Mouse (Mus musculus) monocyte, adult 5-6 weeks (primary cell): ENCODE measurements around the gene Abca13. TPM values are rescaled to one million over a fixed set of nuclear protein-coding genes. Genes with fewer than 3 reads are reported as not detected.
A peak's percentile ranks its signal among the peaks of the same experiment; 100 is the strongest.
"Not testable (repeated sequence)": the region's sequence is repeated elsewhere in the genome, so short reads cannot be mapped to it uniquely, and the experiment has no call there.

Experiments
- ATAC-seq: fragments of 153-309, 156-312 bp; replicated peaks from 2 replicates; pipeline ENCODE4 v1.8.0; 2017; ENCODE audit warnings: mild to moderate bottlenecking; ENCODE audit not compliant: low TSS enrichment, insufficient number of reproducible peaks, severe bottlenecking, poor library complexity, low FRiP score
- total RNA-seq: library from RNA; stranded (forward); fragments of 200-1000, 200-491, 200-594 nt; gene quantifications from 3 replicates; pipeline ENCODE4 v1.2.3, GENCODE M21; 2017

Gene Abca13
- total RNA-seq, 1 experiment from 2014 or later, result 0.29 TPM

DNA sequence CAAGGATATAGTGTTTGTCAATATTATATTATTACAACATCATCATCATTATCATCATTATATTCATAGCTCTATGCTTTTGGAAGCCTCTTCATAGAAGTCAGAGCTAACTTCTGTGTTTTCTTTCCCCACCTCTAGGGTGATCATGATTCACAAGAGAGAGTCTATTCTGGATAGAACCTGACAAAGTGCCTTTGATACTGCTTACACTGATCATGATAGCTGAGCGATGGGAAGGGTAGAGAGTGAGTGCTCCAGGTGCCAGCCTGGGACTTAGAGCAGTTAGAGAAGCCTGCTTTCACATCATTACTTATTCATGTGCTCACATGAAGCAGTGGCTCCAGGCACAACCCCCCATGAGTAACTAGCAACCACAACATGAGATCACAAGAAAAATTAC, 280.7 kb downstream of the Abca13 start:
- ATAC-seq, result no peak

DNA sequence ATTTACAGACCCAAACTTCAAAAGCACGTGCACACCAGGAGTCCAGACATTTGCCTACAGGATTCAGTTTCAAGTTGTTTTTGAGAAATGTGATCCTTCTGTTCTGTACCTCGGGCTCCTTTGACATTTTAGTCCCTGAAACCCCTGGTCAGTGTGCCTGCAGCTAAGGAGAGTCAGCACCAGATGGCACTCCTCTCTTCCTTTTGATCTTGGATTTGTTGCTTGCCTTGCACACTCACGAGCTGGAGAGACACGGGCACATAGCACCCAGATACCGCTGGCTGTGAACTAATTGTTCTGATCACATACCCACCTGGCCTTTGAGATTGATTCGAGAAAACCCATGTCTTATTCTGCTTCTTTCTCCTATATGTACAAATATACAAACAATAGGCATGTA, 289.8 kb downstream of the Abca13 start:
- ATAC-seq, result no peak; the same call in 1 of the 2 replicates

DNA sequence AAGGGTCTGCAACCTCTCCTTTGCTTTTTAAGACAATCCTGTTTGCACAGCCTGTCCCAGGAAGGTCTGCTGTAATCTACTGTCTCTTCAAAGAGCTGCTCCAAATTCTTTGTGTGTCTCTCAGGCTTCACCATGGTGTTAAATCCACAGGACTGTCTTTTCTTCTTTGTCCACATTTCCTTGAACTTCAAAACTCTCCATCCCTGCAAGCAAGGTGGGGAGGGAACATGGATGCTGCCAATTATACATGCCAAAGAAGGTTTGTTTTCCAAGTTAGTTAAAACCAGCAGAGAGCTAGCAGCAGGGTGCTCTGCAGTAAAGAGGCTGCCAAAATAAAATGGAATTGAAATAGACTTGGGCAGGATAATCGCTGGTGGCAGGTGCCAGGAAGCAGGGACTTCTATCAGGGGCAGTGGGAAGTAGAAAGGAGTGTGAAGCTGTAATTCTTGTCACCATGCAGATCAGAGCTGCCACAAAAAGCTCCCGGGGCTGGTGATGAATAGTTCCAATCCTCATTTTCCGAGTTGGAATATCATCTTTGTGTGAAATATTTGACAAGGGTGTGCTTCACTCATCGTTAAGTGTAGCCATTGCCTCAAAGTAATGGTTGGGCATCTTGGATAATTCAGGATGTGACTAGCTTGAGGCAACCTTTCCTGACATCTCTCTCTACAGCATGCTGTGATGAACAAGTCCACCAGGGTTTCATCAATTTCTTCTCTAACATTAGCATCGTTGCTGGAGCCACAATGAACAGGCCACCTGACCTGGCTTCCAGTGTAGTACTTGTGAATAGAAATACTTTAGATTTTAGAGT, 308.8 kb downstream of the Abca13 start:
- no peak for ATAC-seq

DNA sequence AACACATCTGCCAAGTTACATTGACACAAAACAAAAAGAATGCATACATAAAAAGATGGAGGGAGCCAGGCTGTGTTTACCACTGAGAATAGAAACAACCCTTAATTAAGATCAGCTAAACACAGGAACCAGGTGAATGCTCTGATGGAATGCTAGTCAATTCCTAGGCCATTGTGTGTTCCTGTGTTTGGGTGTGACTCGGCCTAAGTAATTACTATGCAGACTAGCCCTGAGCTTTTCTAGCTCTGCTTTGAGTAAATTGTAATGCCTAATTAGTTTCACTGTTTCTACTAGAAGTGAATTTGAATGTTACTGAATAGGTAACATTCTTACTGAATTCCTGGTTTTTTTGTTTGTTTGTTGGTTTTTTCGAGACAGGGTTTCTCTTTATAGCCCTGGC, 323.2 kb downstream of the Abca13 start:
- ATAC-seq, result not testable (repeated sequence)

DNA sequence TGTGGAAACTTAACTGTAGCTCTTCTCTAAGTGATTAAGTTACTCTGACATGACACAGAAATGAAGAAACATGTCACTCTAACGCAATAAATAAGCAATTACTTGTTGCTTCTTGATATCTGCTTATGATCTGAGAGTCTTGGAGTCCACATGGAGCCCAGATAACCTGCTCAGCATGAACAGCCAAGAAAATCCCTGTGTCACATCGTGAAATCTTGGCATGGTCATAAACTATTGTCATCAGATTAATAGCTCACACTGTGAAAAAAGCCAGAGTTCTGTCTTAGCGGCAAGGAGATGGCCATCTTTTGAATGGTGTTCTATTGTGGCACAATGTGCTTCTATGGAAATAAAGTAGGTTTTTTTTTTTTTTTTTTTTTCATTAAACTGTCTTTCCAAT, 336.8 kb downstream of the Abca13 start:
- ATAC-seq, result no peak

DNA sequence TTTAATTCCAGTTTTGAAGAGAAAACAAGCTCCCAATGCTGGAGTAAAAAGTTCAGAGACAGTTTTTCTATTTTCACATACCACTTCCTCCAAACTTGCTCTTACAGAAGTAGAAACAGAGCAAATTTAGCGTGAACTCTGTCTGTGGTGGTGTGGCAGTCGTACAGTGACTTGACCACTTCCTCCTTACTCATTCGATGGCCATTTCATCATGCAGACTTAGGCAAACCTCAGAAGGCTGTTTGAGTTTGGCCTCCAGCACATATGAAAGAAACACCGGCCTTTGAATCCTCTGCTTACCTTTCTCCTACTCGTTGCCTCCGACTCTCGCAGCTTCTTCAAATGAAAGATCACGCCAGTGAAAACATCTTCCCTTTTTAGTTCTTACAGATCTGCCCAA, 340.0 kb downstream of the Abca13 start:
- peak; percentile 88 for ATAC-seq

DNA sequence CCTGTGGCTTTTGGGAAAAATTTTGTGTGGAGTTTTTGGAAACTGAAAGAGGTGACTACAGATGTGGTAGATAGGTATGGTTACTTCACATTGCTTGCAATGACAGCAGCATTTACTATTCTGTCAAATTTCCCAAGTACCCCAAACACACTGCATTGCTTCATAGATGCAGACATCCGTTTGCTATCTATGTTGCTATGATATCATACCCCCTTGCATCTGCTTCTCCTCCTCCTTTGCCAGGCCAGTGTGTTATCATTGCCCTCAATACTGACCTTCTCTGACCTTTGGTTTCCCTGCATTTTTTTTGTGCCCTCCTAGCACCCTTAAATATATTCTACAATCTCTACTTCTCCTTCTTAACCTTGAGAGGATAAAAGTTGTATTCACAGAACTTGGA, 341.4 kb downstream of the Abca13 start:
- ATAC-seq, result no peak

DNA sequence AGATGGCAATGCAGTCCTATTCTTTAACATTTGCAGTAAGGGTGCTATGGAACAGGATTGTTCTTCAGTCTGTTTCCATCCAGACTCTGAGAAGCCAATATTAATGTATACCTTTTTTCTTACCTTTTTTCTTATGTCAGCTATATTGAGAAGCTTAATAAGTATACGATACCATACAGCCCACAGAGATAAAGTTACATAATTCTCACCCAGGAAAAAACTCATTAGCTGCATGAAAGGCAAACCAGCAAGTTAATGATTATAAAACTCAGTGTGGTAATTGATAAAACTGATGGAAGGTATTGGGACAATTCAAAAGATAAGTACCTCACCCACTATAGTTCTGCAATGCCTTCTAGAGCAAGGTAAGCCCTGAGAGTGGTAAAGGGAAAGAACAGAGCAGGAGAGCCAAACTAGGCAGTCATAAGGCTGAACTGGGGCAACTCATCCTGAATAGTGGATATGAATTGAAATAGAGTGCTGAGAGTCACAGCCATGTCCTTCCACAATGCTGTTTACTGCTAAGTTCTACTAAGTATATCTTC, 342.0 kb downstream of the Abca13 start:
- no peak for ATAC-seq

DNA sequence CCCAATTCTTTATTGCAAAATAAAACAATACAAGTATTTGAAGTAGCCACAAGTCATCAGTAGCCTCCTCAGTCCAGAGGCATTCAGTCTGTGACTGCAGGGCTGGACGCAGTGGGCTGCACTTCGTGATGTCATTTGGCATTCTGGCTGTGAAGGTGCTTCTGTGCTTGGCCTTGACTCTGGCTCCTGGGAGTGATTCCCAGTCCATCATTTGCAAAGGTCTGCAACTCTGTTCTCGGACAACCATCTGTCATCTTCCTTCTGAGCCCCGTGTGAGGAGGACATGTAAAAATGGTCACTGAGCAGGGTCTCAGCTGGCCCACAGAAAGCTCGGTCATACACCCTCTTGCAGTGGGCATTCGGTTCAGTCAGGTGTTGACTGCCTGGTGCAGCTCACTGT, 345.1 kb downstream of the Abca13 start:
- no peak for ATAC-seq

DNA sequence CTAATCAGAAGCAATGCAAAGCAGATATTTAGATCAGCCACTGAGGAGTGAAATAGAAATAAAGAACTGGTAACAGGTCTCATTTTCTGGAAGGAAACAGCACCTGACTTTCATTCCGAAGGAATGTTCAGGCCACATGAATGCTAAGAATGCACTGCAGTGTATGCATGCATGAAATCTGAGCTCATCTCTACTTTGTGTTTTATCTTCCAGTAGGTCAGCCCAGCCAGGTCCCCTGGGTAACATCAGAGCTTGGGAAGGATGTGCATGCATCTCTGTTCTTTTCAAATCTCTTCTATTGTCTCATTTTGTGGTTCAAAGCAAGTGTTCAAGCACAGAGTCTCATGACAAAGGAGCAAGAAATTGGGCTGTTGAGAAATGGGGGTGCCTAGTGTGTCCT, 346.6 kb downstream of the Abca13 start:
- ATAC-seq, result no peak

DNA sequence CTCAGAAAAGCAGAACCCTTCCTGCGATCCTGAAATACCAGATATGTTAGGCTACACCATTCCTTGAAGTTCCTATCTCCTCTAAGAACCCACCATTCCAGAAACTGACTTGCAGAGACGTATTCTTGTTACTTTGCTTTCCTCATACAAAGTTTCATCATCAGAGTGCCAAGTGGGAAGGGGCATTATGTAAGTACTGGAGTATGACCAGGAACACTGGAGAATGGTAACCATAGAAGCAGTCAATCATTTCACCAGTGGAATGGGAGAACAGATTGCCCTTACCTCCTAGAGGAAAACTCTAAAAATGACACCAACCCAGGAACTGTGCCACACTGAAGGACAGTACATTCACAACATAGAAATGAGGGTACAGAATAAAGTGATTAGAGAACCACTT, 368.3 kb downstream of the Abca13 start:
- no peak for ATAC-seq

DNA sequence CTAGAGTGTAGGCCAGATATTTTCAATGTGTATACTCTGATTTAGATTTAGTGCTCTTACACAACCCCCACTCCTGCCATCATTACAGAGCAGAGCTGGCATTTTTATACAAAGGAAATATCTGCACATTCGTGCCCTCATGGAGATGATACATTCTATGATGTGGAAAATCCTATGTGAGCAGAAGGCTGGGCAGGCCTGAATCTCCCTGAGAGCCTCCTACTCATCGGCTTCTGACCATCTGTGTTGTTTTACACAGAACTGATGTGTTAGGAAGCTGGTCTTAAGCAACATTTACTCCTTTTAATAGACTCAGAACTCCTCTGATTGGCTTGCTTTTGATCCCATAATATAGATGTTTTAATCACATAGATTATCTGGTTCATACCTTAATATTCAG, 376.6 kb downstream of the Abca13 start:
- no peak for ATAC-seq

DNA sequence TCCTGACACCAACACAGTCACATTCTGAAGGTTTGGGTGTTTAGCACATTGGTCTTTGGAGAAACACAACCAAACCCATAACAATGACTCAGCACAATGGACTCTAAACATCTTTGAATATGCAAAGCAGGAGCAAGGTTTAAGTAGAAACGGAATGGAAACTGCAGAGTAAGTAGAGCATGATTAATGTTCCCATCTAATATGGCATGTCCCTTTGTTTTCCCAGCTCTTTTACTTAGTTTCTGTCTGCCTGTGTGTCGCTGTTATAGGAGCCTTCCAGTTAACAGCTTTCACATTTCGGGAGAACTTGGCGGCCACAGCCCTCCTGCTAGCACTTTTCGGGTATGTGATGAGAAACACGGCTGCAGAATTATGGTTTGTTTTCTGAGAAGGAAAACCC, 378.6 kb downstream of the Abca13 start:
- no peak for ATAC-seq

DNA sequence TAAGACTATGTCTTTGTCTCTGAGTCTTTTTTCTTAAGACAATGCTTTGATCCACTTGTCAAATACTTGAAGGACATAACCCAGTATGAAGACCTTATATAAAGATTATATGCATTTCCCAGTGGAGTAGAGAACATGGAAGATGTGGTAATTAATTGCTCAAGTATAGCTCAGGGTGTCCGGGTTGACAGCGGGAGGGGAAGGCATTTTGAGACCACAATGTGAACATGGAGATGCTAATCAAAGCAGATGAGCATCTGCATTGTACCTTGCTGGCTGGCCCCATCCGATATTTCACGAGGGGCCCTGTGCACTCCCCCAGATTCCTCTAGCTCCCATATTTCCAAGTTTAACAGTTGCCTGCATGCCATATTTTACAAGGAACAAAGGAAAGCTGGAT, 383.2 kb downstream of the Abca13 start:
- ATAC-seq, result no peak

DNA sequence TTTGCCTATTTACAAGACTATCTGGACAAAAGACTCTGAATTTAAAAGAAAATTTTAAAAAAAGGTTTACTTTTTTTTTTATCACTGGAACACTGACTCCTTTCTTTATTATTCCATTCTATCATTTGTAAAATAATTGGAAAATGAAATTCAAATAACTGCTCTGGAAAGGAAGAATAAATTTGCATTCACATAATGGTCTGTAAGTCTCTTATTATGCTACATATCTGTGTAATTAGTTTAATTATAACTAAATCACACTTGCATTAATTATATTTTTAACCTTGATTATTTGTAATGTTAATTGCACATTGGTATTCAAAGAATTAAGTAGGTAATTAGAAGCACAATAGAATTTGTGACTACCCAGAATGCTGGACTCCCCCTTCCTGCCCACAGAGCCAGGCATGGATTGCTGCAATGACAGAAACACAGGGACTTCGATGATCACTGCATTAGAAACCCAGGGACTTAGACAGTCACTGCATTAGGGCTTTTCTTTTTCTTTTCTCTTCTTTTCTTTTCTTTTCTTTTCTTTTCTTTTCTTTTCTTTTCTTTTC, 400.1 kb downstream of the Abca13 start:
- ATAC-seq, result no peak

DNA sequence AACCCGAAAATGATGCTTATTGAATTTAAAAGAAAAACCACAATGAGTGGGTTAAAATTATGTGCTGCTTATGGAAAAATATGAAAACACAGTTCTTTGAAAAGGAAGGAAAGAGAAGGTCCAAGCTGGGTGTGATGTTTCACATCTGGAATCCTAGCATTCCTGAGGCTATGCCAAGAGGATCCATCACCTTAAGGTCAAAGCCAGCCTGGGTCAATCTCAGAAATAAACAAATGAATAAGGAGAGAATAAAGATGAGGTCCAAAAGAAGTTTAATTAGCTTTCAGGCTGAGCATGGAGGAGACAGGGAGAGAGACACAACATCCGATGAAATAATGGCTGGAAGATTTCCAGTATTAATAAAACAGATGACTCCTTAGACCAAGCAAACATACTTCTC, 405.6 kb downstream of the Abca13 start:
- no peak for ATAC-seq

DNA sequence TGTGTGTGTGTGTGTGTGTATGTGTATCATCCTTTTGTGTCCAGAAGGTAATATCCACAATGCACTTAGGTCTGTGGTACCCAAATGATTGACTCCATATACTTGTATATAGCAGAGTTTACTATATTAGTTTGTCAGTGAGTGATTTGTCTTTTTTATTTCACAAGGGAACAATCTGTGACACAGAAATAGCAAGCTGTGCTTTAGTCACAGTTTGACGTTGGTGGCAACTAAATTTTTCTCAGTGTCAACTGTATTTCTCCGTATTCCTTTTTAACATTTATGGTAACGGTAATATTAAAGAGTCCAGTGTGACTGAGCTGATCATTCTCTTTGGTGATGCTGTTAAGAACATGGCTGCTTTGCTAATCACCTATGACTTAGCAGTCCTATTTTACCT, 409.4 kb downstream of the Abca13 start:
- no peak for ATAC-seq

DNA sequence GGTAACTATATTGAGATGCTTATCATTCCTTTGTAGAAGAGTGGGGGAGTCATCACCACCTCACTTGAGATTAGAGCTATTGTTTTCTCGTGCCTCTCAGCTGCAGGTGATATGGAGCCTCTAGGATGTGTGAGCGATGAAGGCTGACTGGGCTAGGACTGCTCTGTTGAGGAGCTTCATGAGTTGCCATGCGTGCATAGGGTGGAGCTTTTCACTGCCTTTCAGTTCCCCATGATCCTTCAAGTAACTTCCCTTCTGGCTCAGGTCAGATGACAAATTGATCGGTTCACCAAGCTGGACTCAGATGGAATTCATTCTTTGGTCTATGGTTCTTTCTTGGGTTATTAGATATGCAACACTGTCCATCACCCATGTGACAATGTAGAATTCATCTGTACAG, 410.4 kb downstream of the Abca13 start:
- peak; percentile 78 for ATAC-seq

DNA sequence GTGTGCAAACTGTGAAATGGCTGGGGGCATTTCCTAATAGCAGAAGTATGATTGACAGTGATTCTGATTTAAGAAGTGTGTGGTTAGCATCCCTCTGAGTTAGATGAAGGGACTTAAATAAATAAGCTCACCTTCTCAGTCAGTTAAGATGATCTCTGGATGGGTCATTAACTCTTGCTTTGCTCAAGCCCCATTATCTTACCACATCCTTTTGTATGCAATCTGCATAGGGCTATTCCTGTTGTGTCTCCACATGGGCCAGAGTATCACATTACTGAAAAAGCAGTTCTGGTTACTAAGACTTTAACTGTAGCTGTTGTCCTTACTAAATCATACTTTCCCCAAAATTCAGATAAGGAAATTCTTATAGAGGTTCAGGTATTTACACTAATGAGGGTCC, 416.5 kb downstream of the Abca13 start:
- ATAC-seq, result no peak

DNA sequence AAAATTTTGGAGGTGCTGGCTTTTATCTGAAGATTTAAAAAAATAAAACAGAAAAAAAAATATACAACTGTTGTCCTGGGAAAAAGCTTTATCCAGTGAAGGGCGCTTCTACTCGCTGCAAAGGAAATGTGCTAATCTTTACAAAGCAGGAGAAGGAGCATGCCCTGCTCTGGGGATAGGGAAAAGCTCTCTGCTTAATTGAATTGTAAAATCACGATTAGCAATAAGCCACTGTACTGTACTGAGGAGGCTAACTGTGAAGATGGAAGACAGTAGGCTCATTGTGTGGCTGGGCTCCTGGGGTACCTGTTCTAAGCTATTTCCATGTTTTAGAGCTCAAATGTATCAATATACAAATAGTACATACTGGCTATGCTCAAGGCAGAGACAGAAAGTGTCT, 417.3 kb downstream of the Abca13 start:
- no peak for ATAC-seq
